Mouse (Mus musculus): ENCODE results near the gene Kcnh6.
"Not testable (repeated sequence)": the region's sequence is repeated elsewhere in the genome, so short reads cannot be mapped to it uniquely, and the experiment has no call there.

Kcnh6 gene

DNA sequence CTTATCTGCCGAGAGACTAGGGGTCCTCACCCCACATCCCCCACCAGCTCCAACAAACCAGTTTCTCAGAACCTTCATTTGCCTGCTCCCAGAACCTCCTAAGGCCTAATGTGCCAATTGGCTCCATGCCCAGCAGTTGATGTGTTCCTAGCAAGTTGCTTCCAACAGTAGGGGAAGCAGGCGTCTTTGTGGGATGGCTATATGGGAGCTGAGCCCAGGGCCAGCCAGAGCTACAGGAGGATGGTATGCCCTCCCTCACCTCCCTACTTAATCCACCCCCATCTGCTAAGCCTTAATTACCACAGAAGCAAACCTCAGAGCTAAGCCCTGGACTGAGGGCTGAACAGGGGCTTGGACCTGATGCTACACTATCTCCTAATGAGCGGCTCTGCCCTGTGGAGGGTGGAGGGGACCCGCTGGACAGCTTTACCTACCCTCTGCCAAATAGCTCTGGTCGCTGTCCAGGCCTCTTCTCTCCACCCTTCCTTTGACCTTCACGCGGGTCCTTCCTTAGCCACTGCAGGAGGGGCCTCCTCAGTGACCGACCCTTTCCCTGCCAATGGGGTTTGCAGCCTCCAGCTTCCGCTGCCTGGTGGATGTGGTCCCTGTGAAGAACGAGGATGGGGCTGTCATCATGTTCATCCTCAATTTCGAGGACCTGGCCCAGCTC lies 5.8 kb downstream of the Kcnh6 start:
- no peak for DNase-seq (ENCODE audit: low spot score in 2 of 2)

DNA sequence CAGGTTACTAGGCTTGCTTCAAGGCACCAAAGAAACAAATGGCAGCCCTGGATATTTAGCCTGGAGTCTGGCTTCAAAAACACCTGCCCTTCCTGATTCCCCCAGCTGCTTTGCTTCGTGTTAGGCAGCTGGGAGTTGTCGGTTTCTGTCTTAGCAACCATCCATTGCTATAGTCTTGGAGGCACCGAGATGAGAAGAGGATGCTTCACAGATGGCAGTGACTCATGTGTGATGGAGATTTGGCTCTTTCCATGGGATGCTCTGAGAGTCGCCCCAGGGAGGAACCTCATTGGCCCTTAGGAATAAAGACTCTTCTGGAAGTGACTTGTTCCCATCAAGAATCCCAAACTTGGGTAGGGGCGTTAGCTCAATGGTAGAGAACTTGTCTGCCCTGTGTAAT lies 8.5 kb downstream of the Kcnh6 start:
- DNase-seq (ENCODE audit: low spot score in 2 of 2): no peak

DNA sequence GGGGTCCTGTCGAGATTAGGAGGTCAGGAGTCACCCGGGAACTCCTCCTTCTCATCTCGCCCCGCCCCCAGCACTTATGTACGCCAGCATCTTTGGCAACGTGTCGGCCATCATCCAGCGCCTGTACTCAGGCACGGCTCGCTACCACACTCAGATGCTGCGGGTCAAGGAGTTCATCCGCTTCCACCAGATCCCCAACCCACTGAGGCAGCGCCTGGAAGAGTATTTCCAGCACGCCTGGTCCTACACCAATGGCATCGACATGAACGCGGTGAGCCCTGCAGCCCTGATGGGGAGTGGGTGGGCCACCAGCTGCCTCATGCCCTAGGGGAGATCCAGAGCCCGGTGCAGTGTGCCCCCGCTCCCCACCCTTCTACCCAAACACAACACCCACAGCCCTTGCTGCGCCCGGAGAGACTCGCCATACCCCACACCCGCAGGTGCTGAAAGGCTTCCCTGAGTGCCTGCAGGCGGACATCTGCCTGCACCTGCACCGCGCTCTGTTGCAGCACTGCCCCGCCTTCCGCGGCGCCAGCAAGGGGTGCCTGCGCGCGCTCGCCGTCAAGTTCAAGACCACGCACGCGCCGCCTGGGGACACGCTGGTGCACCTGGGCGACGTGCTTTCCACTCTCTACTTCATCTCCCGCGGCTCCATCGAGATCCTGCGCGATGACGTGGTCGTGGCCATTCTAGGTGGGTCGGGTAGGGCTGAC lies 12.3 kb downstream of the Kcnh6 start:
- DNase-seq (ENCODE audit: low spot score in 2 of 2): no peak

DNA sequence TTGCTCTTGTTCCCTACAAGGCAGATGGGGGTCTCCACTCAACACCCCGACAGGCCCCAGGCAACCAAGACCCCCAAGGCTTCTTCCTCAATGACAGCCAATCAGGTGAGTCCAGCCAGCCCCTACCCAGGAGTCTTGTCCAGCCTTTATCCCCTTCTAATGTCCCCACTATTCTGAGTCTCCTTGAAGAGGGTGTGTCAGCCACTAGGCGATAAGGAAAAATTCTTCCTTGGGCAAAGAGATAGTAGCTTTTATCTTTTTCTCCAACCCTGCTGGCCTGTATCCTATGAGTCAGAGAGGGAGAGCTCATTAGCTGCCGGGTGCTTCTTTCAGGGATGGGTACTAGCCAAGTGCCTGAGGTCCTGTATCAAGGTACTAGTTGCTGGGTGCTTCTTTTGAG lies 17.9 kb downstream of the Kcnh6 start:
- no peak for DNase-seq (ENCODE audit: low spot score in 2 of 2)

DNA sequence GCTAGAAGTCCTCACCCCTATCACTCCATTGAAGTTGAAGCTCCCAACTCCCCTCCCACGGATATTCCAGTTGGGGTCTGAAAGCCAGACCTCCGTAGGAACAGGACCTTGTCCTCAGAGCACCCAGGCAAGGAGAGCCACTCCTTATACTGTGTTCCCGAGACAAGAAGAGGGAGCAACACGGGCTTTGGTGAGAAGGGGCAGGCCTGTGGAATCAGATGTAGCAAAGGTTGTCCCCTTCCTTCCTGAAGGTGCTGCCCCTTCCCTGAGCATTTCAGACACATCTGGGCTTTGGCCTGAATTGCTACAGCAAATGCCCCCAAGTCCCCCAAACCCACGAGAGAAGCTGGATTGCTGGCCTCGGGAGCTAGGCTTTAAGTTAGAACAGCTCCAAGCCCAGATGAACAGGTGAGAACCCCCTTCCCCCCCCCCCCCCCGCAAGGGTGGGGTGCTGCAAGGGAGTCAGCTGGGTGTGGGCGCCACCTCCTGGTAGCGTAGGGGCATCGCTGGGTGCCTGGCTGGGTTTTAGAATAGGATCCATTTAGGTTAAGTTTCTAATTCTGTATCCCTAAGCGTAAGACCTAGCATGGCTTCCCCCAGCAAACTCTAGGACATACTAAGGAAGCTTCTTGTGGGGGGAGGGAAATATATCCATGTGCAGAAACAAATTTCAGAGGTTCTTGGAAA lies 18.7 kb downstream of the Kcnh6 start:
- DNase-seq (ENCODE audit: low spot score in 2 of 2): peak; percentile 35 to 67

DNA sequence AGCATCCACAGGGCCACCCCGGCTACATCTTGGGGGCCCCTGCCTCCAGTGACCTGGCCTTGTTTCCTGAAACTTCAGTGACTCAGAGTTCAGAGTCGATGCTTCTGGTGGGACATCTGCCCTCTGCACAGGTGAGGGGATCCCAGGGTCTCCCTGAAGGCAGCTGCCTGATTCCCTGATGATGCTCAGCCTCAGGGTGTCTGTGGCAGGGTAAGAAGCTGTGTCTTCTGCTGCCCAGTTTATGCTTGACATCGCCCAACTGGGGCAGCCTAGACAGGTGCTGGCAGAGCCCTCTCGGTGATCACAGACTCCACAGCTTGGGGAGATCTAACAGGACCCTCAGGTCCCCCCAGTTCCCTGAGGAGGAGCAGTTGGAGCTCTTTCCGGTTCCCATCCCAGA lies 19.7 kb downstream of the Kcnh6 start:
- DNase-seq (ENCODE audit: low spot score in 2 of 2): no peak

DNA sequence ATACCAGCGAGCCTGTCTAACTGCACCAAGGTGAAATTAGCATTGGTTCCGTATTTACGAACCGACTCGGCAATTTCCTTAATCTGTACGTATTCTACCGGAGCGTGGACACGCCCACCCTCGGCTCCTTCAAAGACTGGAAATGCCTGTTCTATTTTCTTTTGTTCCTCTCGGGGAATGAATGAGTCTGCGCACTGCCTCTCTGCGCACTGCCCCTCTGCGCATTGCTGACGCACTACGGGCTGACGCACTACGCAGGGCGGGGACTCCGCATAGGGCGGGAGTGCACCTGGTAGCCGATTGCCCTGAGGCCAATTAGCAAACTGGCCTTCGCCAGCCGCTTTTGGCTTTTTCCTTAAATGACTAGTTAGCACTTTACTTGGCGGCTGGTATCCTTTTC lies 24.1 kb downstream of the Kcnh6 start:
- not testable (repeated sequence) for DNase-seq (ENCODE audit: low spot score in 2 of 2)

DNA sequence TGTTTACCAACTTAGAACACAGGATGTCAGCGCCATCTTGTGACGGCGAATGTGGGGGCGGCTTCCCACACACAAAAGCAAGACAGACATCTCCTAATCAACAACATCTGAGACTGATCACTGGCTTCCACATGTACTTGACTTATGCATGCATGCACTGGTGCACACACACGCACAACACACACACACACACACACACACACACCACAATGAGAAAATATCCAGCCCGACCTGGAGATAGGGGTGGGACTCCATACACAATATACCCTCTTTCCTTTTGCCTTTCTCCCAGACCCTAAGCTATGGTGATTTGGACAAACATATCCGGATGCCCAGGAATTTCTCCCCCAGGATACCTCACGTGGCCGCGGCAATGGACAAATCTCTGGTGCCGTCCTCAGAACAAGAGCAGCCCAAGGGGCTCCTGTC lies 25.6 kb downstream of the Kcnh6 start:
- DNase-seq (ENCODE audit: low spot score in 2 of 2): no peak

DNA sequence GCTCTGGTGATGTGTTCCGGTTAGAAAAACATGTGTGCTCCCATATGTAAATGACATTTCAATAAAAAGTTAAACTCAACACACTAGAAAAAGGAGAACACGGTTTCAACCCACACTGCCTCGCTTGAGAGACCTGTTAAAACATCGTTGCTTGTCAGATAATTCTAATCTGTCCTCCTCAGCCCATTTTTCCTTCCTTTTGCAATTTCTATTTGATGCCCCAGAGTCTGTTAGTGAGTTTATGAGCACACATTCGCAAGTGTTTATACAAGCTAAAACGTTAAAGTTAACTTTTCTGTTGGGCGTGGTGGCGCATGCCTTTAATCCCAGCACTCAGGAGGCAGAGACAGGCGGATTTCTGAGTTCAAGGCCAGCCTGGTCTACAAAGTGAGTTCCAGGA lies 27.1 kb downstream of the Kcnh6 start:
- no peak for DNase-seq (ENCODE audit: low spot score in 2 of 2)

DNA sequence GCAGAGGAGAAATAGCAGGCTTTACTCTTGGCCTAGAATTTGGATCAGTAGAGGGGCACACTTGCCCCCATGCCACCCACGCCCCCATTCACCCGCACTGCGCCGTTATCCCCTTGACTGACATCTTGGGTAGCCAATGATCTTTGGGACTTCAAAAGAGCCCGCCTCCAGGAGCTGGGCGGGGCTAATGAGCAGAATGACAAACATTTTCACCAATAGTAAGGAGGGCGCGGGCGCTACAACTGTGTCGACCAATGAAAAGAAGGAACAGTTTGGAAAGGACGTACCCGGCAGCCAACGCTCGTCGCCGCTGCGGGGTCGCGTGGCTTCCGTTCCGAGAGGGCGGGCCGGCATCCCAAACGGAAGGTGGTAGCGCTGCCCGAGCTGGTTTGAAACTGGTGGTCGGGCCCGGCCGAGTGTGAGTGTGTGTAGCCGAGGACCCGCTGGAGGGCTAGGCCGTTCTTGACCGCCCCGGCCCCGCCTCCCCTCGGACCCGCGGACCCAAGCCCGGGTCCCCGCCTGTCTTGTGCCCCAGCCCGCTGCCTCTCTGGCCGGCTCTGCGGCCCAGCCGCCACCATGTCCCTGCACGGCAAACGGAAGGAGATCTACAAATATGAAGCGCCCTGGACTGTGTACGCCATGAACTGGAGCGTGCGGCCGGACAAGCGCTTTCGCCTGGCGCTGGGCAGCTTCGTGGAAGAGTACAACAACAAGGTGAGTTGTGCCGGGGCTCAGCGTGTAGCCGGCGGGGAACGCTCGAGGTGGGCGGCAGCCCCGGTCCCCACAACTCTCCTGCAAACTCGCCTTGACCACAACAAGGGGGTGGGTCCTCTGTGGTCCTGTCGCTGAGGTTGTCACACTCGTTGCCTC lies 28.9 kb downstream of the Kcnh6 start, which contains the start of gene Dcaf7:
Gene Dcaf7, plus strand, starts transcription at position 325 of the 870 bp plus-strand sequence.
- DNase-seq (ENCODE audit: low spot score in 2 of 2): peak; percentile 97

DNA sequence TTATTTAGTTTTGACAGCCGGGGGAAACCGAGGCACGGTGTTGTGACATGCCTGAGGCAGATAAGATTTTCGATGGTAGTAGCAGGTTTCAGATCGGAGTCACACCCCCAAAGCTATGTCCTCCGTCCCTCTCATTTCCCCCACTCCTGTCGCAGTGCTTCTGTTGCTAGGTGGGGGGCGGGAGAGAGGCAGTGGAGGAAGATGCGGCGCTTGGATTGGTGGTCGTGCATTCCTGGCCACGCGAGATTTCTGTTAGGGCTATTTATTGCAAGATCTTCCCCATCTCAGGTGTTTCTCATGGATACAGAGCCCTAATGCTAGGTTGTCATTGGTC lies 29.5 kb downstream of the Kcnh6 start:
- no peak for DNase-seq (ENCODE audit: low spot score in 2 of 2)

DNA sequence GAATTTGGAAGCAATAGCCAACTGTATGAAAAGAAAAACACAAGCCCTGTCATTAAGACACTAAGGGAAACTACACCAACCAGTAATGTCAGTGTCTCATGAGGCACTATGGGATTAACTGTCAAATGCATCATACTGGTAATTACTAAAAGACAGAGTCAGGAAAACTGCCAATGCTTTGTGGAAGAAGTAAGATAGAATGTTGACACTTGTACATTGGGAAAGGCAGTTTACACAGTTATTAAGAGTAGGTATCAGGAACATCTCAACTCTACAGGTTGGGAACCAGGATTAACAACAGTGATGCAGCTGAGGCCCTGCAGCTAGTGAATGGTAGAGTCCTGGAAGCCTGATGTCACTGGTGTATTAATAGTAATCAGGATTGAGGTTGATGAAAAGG lies 36.4 kb downstream of the Kcnh6 start:
- DNase-seq (ENCODE audit: low spot score in 2 of 2): no peak

DNA sequence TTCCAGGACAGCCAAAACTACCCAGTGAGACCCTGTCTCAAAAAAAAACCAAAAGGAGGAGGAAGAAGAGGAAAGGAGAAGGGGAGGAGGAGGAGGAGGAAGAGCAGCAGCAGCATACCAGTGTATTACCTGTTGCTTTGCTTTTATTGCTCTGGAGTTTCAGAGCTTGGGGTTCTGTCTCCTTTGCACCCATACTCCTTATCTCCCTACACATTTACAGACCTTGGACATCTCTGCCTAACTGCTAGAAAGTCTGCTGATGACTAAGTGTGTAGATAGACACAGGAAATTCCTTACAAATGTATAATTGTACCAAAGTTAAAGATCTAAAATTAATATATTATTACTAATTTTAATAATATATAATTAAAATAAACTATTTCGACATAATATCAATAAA lies 37.3 kb downstream of the Kcnh6 start:
- DNase-seq (ENCODE audit: low spot score in 2 of 2): no peak

DNA sequence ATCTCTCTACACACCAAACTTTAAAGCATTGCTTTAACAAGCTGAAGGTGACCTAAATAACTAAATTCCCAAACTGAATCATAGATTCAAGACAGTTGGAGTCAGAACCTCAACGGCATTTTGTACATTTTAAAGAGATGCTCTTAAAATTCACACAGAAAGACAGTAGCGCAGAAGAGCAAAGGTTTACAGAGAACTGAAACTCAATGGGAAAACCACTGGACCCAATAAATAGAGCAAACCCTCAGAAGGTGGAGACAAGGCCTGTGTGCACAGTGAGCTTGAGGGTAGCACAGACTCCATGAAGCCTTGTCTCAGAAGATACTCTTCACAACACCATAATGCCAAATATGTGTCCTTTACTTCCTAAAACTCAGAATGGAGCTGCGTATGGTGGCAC lies 37.9 kb downstream of the Kcnh6 start:
- DNase-seq (ENCODE audit: low spot score in 2 of 2): no peak

DNA sequence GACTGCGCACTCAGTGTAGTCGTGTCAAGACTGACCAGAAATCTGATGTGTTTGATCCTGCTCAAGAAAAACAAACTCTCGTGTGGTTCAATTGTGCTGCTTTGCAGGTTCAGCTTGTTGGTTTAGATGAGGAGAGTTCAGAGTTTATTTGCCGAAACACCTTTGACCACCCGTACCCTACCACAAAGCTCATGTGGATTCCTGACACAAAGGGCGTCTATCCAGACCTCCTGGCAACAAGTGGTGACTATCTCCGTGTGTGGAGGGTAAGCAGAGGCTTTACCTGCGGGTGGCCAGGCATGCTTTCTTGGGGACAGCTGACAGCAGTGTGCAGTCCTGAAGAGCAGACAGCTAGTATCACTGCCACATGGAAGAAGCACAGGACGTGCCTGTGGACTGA lies 38.7 kb downstream of the Kcnh6 start:
- DNase-seq (ENCODE audit: low spot score in 2 of 2): no peak

DNA sequence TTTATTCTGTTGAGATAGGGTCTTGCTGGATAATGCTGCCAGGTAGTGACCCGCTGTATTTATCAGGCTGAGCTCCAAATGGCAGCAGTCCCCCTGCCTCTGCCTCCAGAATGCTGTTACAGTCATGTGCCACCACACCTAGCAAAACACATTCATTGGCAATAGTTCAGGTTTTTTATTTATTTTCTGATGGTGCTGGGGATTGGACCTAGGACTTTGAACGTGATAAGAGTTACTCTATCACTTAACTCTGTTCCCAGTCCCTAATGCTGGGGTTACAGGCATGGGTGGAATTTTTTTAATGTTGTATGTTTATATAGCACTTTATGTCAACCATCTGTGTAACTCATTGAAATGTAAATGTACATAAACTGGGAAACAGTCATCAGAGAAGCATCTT lies 46.0 kb downstream of the Kcnh6 start:
- no peak for DNase-seq (ENCODE audit: low spot score in 2 of 2)

DNA sequence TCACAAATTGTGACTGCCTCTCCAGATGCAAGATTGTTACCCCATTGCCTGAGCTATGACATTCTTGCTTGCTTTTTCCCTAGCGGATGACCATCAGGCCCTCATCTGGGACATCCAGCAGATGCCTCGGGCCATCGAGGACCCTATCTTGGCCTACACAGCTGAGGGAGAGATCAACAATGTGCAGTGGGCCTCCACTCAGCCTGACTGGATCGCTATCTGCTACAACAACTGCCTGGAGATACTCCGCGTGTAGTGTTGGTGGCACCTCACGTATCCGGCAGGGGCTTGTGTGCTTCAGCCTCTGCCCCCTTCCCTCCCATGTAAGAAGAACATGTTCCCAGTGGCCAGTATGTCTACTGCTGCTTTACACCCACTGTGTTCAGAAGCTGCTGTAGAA lies 46.7 kb downstream of the Kcnh6 start:
- DNase-seq (ENCODE audit: low spot score in 2 of 2): no peak

DNA sequence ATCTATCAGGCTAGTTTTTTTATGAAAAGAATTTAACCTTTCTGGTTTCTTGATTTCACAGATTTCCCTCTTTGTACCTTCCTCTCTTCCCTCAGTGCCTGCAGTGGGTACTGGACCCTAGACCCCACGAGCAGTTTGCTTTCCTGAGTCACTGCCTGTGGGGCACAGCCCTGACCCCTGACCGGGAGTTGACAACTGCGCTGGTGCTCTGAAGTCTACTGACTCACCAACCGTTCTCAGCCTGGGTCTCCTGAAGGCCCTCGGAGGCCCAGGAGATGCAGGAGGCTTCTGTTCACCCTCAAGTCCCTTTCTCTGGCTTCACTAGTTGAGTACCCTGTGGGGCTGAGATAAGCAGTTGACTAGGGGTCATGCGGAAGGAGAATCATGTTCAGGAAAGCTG lies 47.4 kb downstream of the Kcnh6 start:
- no peak for DNase-seq (ENCODE audit: low spot score in 2 of 2)

DNA sequence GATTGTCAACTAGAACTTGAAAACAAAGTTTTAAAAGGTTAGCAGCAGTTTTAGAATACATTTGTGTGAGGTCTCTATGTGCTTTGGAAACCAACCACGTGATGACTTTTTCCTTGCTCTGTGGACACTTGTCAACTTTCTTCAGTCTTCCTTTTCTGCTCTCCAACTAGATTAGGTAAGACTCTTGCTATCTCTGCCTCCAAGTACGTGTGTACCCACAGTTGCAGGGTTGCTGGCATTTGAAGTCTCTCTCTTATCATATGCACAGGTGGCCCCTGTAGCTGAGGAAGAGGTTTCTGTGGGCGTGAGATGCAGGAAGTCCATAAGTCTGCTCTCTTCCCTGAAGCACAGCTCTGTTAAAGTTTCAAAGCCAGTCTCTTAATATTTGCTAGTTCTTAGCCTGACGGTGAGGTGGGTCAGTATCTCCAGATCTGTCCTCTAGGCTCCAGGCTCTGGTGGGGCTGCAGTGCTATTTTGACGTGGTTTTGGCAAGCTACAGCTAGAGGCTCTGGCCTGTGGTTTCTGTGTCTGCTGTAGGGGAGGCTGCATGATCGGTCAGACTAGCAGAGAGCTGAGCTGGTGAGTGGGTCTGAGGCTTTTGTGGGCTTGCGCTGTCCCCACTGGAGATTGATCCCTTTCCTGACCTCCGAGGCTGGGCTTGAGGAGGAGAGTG lies 49.0 kb downstream of the Kcnh6 start:
- no peak for DNase-seq (ENCODE audit: low spot score in 2 of 2)

DNA sequence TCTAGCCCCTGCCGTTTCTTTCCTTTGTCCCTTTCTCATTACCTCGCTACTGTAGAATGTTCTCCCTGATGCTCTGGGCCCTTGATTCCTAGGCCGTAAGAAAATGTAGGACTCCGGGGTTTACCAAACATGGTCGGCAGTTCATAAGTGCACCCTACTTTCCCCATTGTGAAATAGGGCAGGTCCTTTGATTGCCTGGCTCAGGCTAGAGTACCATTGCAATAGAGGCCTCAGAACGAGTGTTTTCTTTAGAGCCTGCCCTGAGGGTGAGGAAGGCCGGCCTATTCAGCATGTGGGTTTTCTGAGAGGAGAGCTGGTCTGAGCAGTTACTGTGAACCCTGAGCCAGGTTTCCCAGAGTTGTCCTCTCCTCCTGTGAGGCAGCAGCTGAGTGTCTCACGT lies 50.1 kb downstream of the Kcnh6 start:
- DNase-seq (ENCODE audit: low spot score in 2 of 2): no peak

DNA sequence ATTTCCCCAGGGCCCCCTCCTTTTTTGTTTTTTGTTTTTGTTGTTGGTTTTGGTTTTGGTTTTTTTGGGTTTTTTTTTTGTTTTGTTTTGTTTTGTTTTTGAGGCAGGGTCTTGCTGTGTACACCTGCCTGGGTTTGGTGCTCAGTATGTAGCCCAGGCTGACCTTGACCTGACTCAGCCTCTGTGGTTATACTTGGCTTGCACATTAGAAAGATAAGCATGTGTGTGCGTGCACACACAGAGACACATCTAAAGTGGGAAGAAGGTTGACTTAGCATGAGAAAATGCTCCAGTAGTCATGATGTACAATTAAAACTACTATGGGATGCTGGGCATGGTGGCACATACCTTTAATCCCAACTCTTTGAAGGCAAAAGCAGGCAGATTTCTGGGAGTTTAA lies 52.6 kb downstream of the Kcnh6 start:
- no peak for DNase-seq (ENCODE audit: low spot score in 2 of 2)

DNA sequence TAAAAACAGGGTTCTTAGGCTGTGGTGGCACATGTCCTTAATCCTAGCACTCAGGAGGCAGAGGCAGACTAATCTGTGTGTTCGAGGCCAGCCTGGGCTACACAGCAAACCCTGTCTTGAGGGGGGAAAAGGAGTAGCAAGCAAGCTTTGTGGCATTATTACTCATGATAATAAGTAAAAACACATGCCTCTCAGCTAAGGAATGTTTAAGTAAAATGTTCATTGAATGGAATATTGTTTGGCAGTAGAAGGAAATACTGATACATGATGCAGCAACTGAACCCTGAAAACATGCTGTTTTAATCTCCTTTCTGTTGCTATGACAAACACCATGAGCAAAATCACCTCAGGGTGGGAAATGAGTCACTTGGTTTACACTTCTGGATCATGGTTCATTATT lies 53.4 kb downstream of the Kcnh6 start:
- no peak for DNase-seq (ENCODE audit: low spot score in 2 of 2)

Measured in spleen, postnatal 14 days (tissue).